Mouse (Mus musculus) frontal cortex, postnatal 36 days (tissue): ENCODE results near the gene Rnf181.

Experiments used
- DNase-seq, 2 experiments: peaks; one replicate each; pipeline ENCODE4 v3.0.0; 2022; ENCODE audit warnings: low spot score in 2 of 2

The Rnf181 gene

DNA sequence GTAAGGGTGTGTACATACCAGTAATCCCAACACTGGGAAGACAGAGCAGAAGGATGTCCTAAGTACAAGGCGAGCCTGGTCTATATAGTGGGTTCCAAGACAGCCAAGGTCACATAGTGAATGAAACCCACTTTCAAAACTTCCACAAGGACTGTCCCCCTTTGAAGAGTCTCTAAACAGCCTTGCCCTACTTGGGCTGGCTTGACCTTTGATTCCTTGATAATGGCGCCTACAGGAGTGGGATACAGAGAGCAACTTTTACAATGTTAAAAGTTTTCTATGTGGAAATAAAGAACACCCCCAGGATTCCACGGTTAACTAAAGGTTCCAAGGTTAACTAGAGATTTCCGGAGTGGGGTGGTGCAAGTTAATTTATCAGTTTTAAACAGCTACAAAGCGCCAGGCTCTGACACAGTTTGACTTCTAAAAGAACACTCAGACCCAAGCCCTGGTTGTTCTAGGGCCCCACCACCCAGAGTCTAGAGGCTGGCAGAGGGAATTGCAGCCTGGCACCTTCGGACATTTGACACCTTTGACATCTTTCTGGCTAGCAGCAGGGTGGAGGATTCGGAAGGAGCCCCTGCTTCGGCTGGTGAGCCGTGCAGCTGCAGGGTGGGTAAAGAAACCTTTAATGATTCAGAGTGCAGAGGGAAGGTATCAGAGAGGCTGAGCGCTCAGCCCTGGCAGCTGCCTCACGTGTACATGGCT lies 6.7 kb downstream of the Rnf181 start:
- no peak for DNase-seq

DNA sequence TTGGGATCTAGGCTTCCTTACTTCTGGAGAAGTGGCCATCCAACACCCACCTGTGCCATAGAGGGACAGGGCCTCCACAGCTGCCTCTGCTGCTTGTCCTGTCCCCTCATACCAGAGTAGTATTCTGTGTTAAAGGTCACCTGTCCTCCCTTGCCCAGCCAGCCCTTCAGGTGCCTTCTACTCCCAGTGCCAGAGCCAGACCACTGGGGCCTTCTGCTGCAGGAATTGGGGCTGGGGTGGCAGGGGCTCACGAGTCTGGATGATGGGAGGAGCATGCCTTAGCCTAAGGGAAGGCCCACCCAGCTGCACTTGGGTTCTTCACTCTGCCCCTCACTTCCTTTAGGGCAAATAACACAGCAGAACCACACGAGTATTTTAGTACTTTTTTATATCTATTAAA lies 7.4 kb downstream of the Rnf181 start:
- no peak for DNase-seq

DNA sequence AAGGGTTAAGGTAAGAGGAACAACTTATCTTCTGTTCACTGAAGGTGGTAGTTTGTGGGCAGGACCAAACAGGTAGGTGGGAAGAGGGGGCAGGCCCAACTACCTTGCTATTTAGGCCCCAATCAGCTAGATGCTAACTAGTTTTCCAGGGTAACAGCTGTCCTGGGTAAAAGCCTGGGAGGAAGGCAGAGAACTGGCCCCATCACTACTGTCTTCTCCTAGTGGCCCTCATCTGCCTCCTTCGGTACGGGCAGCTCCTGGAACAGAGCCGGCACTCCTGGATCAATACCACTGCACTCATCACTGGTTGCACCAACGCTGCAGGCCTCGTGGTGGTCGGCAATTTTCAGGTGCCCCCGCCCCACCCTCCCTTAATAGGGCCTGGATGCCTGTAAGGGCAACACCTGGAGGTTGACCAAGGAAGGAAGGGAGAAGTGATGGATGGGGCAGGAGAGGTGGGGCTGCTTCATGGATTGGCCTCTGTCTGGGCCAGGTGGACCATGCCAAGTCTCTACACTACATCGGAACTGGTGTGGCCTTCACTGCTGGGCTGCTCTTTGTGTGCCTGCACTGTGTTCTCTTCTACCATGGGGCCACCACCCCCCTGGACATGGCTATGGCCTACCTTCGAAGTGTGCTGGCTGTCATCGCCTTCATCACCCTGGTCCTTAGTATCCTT lies 8.5 kb downstream of the Rnf181 start:
- no peak for DNase-seq

DNA sequence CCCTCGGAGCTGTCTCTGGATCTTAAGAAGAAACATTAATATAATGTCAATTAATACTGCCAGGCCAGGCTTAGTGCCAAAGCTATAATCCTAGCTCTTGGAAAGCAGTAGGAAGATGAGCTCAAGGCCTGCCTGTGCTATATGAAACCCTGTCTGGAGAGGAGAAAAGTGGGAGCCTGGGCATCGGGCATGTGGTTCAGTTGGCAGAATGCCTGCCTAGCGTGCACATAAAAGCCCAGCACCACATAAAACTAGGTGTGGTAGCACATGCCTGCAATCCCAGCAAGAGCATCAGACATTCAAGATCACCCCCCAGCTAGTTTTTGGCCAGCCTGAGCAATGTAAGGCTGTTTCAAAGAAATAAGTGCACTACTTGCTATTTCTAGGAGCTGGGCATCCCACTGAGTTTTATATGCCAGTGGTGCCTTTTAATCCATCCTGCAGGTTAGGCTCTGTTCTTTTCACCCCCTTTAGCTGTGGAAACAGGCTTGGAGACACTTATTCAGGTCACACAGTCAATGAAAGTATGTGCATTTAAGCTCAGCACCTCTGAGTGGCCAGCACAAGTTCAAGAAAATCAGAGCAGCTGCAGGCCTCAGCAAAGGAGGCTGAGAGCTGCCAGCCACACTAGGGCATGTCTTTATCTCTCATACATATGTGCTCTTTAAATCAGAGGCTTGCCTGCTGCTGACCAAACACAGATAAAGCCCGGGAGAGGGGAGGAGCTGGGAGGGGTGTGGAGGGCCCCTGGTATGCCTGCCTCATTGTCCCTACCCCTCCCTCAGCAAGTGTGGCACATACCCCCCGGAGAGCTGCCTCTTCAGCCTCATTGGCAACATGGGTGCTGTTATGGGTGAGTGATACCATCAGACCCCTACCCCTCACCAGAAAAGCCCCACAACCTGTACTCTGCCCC lies 9.3 kb downstream of the Rnf181 start:
- no peak for DNase-seq

DNA sequence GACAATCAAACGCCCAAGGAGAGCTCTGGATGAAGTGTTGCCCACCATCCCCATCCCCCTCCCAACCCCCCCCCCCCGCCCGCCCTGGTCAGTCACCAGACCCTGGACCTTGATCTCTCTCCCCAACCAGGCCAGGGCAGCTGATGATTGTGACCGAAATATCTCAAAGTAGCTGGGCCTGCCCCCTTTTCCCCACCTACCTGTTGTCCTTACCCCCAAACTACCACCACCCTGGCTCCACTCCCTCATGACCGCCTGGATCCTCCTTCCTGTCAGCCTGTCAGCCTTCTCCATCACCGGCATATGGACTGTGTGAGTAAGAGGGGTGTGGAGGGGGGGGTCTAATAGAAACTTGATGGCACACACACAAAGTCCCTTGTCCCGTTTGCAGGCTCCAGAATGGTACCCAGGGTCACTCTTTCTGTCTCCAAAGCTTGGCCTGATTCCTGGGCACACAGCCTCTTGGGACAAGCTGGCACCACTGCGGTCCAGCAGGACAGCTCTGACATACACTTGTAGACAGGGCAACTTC lies 10.7 kb downstream of the Rnf181 start:
- no peak for DNase-seq

DNA sequence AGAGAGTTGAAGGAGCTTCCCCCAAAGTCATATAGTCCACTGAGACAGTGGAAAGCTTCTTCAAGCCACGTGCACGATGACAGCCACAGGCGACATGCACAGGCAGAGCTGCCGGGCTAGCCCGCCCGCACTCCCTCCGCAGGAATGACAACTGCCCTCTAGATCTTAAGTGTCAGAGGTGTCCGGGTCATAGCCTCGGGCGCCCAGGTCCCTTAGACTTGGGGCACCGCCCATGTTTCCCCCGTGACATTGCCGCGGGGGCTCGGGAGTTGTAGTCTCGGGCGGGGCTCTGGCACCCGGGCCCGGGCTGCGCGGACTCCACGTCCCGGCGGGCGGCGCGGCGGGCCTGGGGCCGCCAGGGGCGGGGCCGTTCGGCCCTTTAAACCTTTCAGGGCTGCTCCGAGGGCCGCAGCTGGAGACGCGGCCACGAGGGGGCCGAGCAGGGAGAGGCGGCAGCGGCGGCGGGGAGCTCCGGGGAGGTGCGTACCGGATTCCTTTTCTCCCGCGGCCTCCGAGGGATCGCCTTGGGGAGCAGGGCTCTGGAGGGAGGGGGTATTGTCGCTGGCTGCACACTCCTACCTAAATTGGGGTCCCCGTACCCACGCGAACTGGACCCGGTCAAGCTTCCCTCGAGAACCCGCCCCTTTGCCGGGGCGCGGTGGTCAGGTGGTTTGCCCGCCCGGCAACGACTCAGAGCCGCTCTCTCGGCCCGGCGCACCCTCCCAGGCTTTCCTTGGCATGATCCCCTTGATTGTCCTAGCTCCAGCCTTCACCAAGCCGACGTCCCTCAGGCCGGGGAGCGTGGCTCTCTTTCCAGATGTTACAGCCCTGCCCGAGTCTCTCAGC lies 11.5 kb downstream of the Rnf181 start, which contains the start of gene Tmem150a:
TSS of gene Tmem150a (plus strand) at position 382 of the 846 bp plus-strand sequence.
- DNase-seq = peak; percentile 70 to 72

DNA sequence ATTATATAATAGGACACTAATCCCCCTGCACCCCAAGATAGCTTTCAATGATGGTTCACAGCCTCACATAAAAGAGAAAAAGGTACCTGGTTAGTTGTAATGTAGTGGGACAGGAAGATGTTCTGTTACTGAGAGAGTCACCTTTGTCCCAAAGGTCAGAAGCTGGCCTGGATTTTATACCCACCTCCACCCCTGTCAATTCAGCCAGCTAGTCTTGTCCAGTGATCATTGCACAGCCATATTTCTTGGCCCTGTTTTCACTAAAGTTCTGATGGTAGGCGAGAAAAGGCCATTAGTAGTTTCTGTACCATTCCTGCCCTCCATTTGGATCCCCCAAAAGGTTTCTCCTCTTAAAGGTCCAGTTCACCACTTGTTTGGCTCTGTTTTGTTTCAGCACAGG lies 12.7 kb downstream of the Rnf181 start:
- DNase-seq = no peak

DNA sequence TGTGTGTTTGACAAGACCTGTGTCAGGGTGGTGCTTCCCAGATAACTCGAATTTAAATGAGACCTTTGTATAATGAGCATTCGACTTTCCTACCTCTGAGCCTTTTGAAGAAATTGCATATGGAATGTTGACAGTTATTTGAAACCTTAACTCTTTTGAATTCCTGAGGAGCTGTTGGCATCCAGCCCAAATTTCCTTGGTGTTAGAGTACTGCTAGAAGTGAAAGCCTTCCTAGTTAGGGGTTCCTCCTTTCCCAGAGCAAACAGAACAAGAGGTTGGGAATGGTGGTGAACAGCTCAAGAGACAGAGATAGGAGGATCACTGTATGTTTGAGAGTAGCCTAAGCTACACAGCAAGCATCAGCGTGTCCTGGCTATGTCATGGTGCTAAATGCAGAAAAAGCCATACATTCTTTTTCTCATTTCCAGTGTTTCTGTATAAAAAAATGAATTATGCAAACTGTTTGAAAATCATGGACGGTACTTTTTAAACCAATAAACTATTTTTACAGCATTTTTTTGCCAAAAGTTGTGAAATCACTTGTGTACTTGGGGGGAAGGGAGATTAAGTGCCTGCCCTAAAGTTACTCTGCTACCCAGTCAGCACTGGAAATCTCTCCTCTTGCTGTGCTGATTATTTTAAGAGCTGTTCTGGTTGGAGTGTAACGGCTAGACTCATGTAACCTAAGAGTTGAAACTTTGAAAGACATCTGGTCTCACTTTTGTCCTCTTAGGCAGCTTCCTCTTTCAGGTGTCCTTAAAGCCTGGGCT lies 13.9 kb downstream of the Rnf181 start:
- no peak for DNase-seq

DNA sequence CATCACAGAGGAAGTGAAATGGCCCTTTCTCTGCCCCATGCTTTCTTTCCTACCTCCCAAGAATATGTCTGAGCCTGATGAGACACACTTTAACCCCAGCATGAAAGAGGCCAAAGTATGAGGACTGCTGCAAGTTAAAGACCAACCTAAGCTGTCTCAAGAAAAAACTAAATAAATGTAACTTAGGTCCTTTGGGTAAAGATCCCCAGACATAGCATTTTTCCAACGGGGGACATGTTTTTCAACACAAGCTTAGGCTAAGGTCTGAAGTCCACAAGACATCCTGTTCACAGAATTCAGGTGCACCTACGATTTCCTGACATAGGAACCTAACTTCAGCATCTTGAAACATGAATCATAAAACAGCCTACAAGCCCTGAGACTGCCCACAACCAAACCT lies 16.5 kb downstream of the Rnf181 start:
- no peak for DNase-seq

DNA sequence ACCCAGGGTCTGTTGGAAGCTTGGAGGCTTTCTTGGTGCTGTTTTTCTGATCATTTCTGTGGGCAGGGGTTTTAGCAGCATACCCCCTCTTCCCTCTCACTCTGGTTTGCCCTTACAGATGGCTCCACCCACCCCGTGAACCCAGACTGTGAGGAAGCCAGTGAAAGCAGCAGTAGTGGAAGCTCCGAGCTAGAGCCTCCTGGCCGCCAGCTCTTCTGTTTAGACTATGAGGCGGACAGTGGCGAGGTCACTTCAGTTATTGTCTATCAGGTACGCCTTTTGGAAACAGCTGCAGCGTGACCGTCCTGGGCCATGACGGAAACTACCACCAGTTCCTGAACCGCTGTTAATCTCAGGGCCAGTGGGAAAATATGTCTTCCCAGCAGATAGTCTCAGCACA lies 18.3 kb downstream of the Rnf181 start:
- DNase-seq = no peak

DNA sequence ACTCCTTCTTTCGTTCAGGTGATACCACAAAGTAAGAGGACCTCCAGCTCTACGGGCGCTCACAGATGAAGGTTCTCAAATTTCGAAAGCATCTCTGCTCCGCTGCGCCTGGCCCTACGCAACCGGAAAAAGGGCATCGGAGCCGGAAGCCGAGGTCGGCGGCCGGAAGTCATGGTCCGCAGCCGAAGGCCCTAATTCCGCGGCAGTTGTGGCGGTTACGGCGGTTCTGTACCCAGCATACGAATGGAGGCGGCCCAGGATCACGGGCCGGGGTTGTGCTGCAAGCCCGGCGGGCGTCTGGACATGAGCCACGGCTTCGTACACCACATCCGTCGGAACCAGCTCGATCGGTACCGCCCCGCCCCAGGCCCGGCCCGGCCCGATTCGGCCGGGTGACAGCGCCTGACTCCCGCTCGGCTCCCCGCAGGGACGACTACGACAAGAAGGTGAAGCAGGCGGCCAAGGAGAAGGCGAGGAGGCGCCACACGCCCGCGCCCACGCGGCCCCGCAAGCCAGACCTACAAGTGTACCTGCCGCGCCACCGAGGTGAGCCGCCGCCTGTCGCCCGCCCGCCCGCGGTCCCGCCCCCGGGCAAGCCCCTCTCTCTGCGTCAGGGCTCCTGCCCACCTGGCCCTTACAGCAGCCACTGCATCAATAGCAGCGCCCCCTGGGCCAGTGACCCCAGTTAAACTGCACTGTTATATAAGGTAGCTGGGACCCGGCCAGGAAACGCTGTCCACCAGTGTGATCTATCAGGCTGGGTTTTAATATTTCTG lies 19.4 kb downstream of the Rnf181 start, which contains the start of gene 0610030E20Rik:
TSS of gene 0610030E20Rik (plus strand) at position 152 of the 776 bp plus-strand sequence.
- DNase-seq = peak; percentile 81 to 83

DNA sequence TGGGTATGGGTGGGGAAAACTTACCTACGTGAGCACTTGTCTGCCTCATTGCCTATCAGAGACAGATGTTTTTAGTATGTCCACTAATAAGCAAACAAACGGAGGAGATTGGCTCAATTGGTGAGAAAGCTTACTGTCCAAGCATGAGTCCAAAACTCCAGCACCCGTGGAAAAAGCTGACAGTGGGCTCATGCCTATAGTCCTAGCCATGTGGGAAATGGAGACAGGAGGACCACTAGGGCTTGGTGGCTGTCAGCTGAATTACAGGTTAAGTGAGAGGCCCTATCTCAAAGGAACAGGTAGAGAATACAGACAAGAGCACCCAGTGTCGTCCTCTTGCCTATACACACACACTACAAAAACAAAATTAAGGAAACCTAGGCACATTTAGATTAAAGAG lies 20.5 kb downstream of the Rnf181 start:
- DNase-seq = no peak

DNA sequence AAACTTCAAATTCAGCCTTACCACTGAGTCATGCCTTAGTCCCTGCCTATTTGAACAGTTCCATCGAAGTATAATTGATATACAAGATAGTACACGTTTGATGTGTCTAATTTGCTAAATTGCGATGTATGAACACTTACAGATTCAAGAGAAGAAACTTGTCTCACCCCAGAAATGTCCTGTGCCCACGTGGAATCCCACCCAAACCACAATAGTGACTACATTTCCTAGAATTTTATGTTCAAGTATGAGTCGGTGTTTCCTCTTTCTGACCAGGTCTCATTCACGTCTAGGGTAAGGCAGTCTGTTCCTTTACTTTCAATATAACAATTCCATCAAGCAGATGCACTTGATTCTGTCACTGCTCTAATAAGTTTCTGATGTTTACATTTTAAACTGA lies 21.1 kb downstream of the Rnf181 start:
- DNase-seq = no peak

DNA sequence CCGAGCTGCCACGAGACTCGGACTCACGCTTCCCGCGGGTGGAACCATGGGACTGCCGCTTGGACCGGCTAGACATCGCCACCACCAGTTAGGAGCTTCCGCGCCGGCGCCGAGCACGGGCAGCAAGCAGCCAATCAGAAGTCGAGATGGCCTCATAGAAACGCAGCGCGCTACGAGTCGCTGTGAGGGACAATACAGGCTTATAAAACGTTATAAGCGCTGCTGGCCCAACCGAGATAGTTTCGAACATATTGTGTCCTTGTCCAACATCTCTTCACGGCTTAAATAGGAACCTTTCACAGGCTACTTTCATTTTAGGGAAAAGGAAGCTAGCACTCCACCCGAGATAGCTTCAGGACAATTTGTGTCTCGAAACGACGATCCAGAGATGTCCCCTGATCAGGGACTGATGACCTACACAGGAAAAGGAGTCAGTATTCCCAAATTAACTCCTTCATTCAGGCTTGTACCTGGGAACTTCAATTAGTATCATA lies 21.6 kb downstream of the Rnf181 start, which contains the start of gene Usp39:
TSS of gene Usp39 (minus strand) at position 111 of the 494 bp plus-strand sequence.
- peak; percentile 95 to 97 for DNase-seq

DNA sequence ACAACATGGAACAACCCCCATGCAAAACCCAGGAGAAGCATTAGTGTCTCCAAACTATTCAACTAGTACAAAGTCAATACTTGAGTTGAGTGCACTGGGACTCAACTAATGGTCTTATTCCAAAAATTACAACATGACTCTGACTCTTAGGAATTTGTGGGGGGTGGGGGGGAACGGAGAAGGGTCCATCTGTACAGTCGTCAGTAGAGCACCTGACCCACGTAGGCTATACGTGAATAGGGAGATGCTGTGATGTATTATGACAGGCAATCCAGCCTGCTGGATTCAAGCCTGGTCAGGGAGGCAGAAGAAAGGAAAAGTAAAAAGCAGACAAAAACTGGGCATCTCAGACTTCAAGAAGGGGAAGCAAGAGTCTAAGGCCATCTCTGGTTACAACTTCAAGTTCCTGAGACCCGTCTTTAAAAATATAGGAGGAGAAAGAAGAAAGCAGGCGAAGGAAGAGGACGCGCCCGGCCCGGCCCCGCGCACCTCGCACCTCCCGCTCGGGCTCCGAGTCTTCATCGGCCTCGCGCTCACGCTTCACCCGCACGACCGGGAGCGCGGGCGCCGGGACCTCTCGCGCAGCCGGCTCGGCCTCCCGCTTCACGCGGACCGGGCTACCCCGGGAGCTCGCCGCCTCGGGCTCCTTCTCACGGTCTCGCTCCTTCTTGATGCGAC lies 22.2 kb downstream of the Rnf181 start:
- peak in 1 of 2 experiments; percentile 17 for DNase-seq

DNA sequence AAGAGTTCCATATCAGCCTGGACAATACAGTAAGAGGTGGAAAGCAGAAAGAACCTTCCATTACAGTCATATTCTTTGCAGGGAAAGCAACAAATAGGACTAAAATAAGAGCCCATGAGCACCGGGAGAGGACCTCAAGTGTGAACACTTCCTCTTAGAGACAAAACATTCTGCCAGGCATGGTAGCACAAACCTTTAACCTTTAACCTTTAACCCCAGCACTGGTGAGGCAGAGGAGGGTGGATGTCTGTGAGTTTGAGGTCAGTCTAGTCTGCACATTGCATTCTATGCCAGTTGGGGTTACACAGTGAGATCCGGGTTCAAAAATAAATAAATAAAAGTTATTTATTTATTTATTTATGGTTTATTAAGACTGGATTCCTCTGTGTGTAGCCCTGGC lies 26.3 kb downstream of the Rnf181 start:
- no peak for DNase-seq

DNA sequence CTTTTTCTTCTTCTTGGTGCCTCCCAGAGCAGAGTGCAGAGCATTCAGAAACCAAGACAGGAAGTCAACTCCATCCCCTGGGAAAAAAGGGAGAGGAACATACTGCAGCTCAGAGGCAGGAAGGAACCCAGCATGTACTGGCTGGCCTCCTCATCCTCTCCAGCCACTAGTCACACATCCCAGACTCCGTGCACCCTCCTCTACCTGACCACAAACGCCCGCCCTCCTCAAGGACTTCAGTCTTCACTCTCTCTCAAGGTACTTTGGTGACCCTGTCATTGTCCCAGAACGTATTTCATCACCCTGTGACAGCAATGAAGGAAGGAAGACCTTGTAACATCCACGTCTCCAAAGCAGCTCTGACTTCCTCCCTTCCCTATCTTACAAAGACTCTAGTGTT lies 33.6 kb downstream of the Rnf181 start:
- no peak for DNase-seq

DNA sequence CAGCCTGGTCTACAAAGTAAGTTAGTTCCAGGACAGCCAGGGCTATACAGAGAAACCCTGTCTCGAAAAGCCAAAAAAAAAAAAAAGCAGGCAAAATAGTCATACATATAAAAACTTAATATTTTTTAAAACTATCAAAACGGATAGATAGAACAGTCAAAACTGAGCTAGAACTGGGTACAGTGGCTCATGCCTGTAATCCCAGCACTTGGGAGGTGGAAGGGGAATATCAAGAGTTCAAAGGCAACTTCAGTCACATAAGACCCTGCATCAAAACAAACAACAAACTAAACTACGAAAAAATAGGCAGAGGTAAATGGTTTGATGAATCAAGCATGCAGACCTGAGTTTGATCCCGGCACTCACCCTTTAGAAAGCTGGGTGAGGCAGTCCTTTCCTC lies 36.6 kb downstream of the Rnf181 start:
- no peak for DNase-seq

DNA sequence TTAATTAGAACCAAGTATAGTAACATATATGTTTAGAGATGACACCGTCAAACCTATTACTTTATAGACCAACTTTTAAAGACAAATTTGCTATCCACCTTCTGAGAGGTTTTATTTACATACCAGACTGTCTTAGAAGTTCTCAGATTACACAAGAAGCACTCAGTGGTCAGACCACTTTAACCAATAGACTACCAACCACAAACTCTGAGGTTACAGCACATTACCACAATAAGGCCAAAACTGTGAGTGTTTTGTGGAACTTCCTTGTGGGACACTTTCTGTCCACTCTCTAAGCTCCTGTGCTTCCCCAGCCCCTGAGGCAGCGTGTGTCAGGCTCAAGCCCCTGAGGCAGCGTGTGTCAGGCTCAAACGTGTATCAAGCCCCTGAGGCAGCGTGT lies 37.7 kb downstream of the Rnf181 start:
- no peak for DNase-seq
